Mouse (Mus musculus): Measurements from ENCODE around the gene Gbp5. TPM values are rescaled to one million over a fixed set of nuclear protein-coding genes. Genes with fewer than 3 reads are reported as not detected.

The Gbp5 gene
- polyA plus RNA-seq, 1 experiment, result 0.66 TPM

GRCm38 (mm10) chr3:142497123-142497841 lies 3.5 kb downstream of the Gbp5 start:
- Histone ChIP-seq H3K9ac (ENCODE audit: low read depth, poor library complexity, severe bottlenecking) (no peak overlapping the region), H3K4me1 (ENCODE audit: control insufficient read depth, insufficient read depth, low read length) (no peaks in the 10 kb centered on the region), H3K9me3 (replicated peaks; ENCODE audit: control insufficient read depth, insufficient read depth, low read length, poor library complexity, severe bottlenecking) (no peaks in the 10 kb centered on the region), H3K36me3 (ENCODE audit: control insufficient read depth, insufficient read depth, low read length, poor library complexity, severe bottlenecking) (no peaks in the 10 kb centered on the region), H3K27me3 (ENCODE audit: control insufficient read depth, insufficient read depth, low read length, poor library complexity, severe bottlenecking) (no peaks in the 10 kb centered on the region), H3K27ac (ENCODE audit: insufficient read depth, low read length) (no peak overlapping the region), H3K4me3 (ENCODE audit: low read depth, low read length) (no peak overlapping the region)
- TF ChIP-seq EP300 (IDR thresholded peaks at IDR 0.05; ENCODE audit: insufficient read depth, low read depth, low read length) (no peak), CTCF (IDR thresholded peaks at IDR 0.05; ENCODE audit: low read depth, low read length) (no peak), POLR2A (IDR thresholded peaks at IDR 0.05; ENCODE audit: insufficient read depth, low read length) (no peak)

- no peaks in the 10 kb centered on the region for H3K27me3 ChIP-seq (ENCODE audit: control insufficient read depth, insufficient read depth, low read length, poor library complexity, severe bottlenecking)
- no peaks in the 10 kb centered on the region for H3K9me3 ChIP-seq (replicated peaks; ENCODE audit: control insufficient read depth, insufficient read depth, low read length, poor library complexity, severe bottlenecking)
- H3K4me1 ChIP-seq (ENCODE audit: control insufficient read depth, insufficient read depth, low read length), result no peaks in the 10 kb centered on the region
- TF ChIP-seq CTCF (IDR thresholded peaks at IDR 0.05; ENCODE audit: low read depth, low read length) (no peak), EP300 (IDR thresholded peaks at IDR 0.05; ENCODE audit: insufficient read depth, low read depth, low read length) (no peak), POLR2A (IDR thresholded peaks at IDR 0.05; ENCODE audit: insufficient read depth, low read length) (no peak)
- no peak overlapping the region for H3K9ac ChIP-seq (ENCODE audit: low read depth, poor library complexity, severe bottlenecking)
- no peaks in the 10 kb centered on the region for H3K36me3 ChIP-seq (ENCODE audit: control insufficient read depth, insufficient read depth, low read length, poor library complexity, severe bottlenecking)
- H3K27ac ChIP-seq (ENCODE audit: insufficient read depth, low read length), result no peak overlapping the region
- no peak overlapping the region for H3K4me3 ChIP-seq (ENCODE audit: low read depth, low read length)
Observed at GRCm38 (mm10) chr3:142498941-142499340, 5.2 kb downstream of the Gbp5 start.

GRCm38 (mm10) chr3:142528116-142528515 lies 34.3 kb downstream of the Gbp5 start:
- H3K4me3 ChIP-seq (ENCODE audit: low read depth, low read length), result no peak overlapping the region
- no peaks in the 10 kb centered on the region for H3K36me3 ChIP-seq (ENCODE audit: control insufficient read depth, insufficient read depth, low read length, poor library complexity, severe bottlenecking)
- H3K9me3 ChIP-seq (replicated peaks; ENCODE audit: control insufficient read depth, insufficient read depth, low read length, poor library complexity, severe bottlenecking), result peaks cover 3% of the 10 kb centered on the region; the same call in 1 of the 2 replicates
- H3K4me1 ChIP-seq (ENCODE audit: control insufficient read depth, insufficient read depth, low read length), result no peaks in the 10 kb centered on the region
- H3K27me3 ChIP-seq (ENCODE audit: control insufficient read depth, insufficient read depth, low read length, poor library complexity, severe bottlenecking), result no peaks in the 10 kb centered on the region
- no peak overlapping the region for H3K27ac ChIP-seq (ENCODE audit: insufficient read depth, low read length)
- no peak for TF ChIP-seq POLR2A (IDR thresholded peaks at IDR 0.05; ENCODE audit: insufficient read depth, low read length)
- no peak for TF ChIP-seq CTCF (IDR thresholded peaks at IDR 0.05; ENCODE audit: low read depth, low read length)
- no peak for TF ChIP-seq EP300 (IDR thresholded peaks at IDR 0.05; ENCODE audit: insufficient read depth, low read depth, low read length)
- H3K9ac ChIP-seq (ENCODE audit: low read depth, poor library complexity, severe bottlenecking), result no peak overlapping the region

- TF ChIP-seq CTCF (IDR thresholded peaks at IDR 0.05; ENCODE audit: low read depth, low read length) (no peak), EP300 (IDR thresholded peaks at IDR 0.05; ENCODE audit: insufficient read depth, low read depth, low read length) (no peak), POLR2A (IDR thresholded peaks at IDR 0.05; ENCODE audit: insufficient read depth, low read length) (no peak)
- Histone ChIP-seq H3K27ac (ENCODE audit: insufficient read depth, low read length) (no peak overlapping the region), H3K36me3 (ENCODE audit: control insufficient read depth, insufficient read depth, low read length, poor library complexity, severe bottlenecking) (no peaks in the 10 kb centered on the region), H3K4me3 (ENCODE audit: low read depth, low read length) (no peak overlapping the region), H3K9ac (ENCODE audit: low read depth, poor library complexity, severe bottlenecking) (0 out of 2 replicates have a peak overlapping the region, but pooled peaks have one; percentile 20), H3K9me3 (replicated peaks; ENCODE audit: control insufficient read depth, insufficient read depth, low read length, poor library complexity, severe bottlenecking) (peaks cover 3% of the 10 kb centered on the region; the same call in 1 of the 2 replicates), H3K27me3 (ENCODE audit: control insufficient read depth, insufficient read depth, low read length, poor library complexity, severe bottlenecking) (no peaks in the 10 kb centered on the region), H3K4me1 (ENCODE audit: control insufficient read depth, insufficient read depth, low read length) (no peaks in the 10 kb centered on the region)
Observed at GRCm38 (mm10) chr3:142529597-142529996, 35.8 kb downstream of the Gbp5 start.

- Histone ChIP-seq H3K4me3 (ENCODE audit: low read depth, low read length) (peak within 1 kb of the TSS; percentile 65), H3K36me3 (ENCODE audit: control insufficient read depth, insufficient read depth, low read length, poor library complexity, severe bottlenecking) (no peaks in the 10 kb centered on the region), H3K9ac (ENCODE audit: low read depth, poor library complexity, severe bottlenecking) (peak within 1 kb of the TSS; percentile 20), H3K4me1 (ENCODE audit: control insufficient read depth, insufficient read depth, low read length) (no peaks in the 10 kb centered on the region), H3K9me3 (replicated peaks; ENCODE audit: control insufficient read depth, insufficient read depth, low read length, poor library complexity, severe bottlenecking) (peaks cover 3% of the 10 kb centered on the region; the same call in 1 of the 2 replicates), H3K27me3 (ENCODE audit: control insufficient read depth, insufficient read depth, low read length, poor library complexity, severe bottlenecking) (no peaks in the 10 kb centered on the region), H3K27ac (ENCODE audit: insufficient read depth, low read length) (no peak within 1 kb of the TSS)
- no peak for TF ChIP-seq POLR2A (IDR thresholded peaks at IDR 0.05; ENCODE audit: insufficient read depth, low read length)
- no peak for TF ChIP-seq CTCF (IDR thresholded peaks at IDR 0.05; ENCODE audit: low read depth, low read length)
- TF ChIP-seq EP300 (IDR thresholded peaks at IDR 0.05; ENCODE audit: insufficient read depth, low read depth, low read length), result no peak
Observed at GRCm38 (mm10) chr3:142530087-142530953, 36.5 kb downstream of the Gbp5 start, which contains the start of gene Gbp7. TSS of gene Gbp7 (plus strand) at chr3:142530342.

All from ES-Bruce4 (cell line).